Mouse (Mus musculus) monocyte, adult 5-6 weeks (primary cell): ENCODE measurements around the gene Mecom. TPM values are rescaled to one million over a fixed set of nuclear protein-coding genes. Genes with fewer than 3 reads are reported as not detected.
"Not testable (repeated sequence)": the region's sequence is repeated elsewhere in the genome, so short reads cannot be mapped to it uniquely, and the experiment has no call there.

Experiments used
- ATAC-seq: fragments of 153-309, 156-312 bp; replicated peaks from 2 replicates; pipeline ENCODE4 v1.8.0; 2017; ENCODE audit warnings: mild to moderate bottlenecking; ENCODE audit not compliant: low TSS enrichment, insufficient number of reproducible peaks, severe bottlenecking, poor library complexity, low FRiP score
- total RNA-seq: library from RNA; stranded (forward); fragments of 200-1000, 200-491, 200-594 nt; gene quantifications from 3 replicates; pipeline ENCODE4 v1.2.3, GENCODE M21; 2017

Gene Mecom
- total RNA-seq, 1 experiment from 2014 or later: not detected

DNA sequence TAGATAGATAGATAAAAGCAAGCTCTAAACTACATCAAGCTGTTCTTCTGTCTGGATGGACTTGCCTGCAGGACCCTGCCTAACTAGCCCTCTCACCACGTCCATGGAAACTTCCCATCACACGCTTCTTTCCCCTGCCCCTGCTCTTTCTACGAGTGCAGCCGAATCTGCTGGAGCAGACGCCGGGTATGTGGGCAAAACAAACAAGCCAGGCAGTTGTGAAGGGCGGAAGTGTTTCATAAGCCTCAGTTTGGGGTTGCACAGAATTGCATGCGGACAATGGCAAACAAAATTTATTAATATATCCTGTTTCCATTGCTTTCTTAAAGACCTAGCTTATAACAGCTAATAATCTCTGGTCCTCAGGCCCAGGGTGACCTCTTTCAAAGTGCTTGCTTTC lies 91.9 kb downstream of the Mecom start:
- no peak for ATAC-seq

GRCm38 (mm10) chr3:30453546-30454455 lies 94.0 kb downstream of the Mecom start:
- ATAC-seq: no peak

GRCm38 (mm10) chr3:30453046-30453445 lies 94.8 kb downstream of the Mecom start:
- no peak for ATAC-seq

DNA sequence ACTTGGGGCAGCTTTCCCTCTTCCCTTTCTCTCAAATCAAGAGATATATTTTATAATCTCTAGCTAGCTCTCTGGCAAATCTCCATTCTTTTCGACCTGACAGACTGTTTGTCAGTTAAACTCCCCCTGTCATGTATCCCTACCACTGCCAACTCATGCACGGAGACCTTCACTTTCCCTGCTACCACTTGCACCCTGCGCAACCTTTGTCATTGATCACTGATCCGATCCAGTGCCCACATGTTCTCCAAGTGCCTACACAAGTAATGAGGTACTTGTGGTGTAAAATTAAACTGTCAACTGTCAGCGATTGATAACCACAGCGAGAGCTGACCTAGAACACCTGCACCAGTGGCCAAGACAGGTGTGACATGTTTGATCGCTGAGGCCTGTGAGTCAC lies 95.3 kb downstream of the Mecom start:
- no peak for ATAC-seq

GRCm38 (mm10) chr3:30450206-30450965 lies 97.4 kb downstream of the Mecom start:
- ATAC-seq: no peak

DNA sequence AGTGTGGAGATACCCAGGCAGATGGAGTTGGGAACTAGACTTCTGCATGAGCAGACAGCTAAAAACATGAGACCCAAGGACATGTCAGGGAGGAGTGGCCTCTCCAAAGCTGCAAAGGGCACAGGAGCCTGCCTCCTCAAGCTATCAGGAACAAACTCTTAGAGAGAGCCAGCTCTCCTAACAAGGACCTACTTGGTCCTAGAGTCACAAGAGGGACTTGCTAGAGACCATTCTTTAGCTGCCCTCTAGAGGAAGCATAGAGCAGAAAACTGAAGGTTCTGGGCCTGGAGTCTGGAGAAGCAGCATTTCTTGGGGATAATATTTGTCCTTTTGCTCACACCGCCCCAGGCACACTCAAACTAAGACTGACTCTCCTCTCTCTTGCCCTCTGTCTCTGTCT lies 99.2 kb downstream of the Mecom start:
- no peak for ATAC-seq

GRCm38 (mm10) chr3:30445970-30446442 lies 101.8 kb downstream of the Mecom start:
- ATAC-seq: no peak

GRCm38 (mm10) chr3:30445247-30445969 lies 102.4 kb downstream of the Mecom start:
- no peak for ATAC-seq

DNA sequence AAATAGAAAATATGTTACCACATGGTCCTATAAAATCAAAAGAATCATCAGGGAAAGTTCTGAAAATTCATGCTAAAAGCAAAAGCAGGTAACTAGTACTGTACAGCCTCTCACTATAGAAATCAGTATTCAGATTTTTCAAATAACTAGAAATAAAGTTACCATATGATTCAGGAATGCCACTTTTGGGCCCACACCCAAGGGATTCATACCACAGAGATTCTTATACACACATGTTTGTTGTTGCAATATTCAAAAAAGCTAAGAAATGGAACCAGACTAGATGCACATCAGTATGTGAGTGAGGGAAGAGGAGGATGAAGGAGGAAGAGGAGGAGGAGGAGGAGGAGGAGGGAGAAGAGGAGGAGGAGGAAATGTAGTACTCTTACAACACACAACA lies 106.2 kb downstream of the Mecom start:
- ATAC-seq: no peak

DNA sequence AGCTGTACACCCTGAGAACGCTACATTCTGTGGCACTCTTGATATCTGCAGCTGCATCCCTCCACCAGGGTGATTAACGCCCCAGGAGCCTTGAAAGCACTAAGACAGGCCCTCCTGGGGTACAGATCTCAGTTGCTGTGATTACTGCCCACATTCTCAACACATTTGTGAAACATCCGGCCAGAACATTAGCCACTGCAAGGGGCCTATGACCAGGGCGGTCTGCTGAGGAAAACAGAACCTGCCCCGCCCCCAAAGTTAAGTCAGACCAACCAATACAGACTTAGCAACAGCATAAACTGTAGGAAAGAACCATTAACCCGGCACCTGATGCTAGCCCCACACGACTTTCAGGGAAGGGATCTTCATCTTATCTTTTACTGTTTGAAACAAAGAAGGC lies 109.8 kb downstream of the Mecom start:
- no peak for ATAC-seq

GRCm38 (mm10) chr3:30436561-30436960 lies 111.2 kb downstream of the Mecom start:
- no peak for ATAC-seq

GRCm38 (mm10) chr3:30436131-30436530 lies 111.7 kb downstream of the Mecom start:
- no peak for ATAC-seq

DNA sequence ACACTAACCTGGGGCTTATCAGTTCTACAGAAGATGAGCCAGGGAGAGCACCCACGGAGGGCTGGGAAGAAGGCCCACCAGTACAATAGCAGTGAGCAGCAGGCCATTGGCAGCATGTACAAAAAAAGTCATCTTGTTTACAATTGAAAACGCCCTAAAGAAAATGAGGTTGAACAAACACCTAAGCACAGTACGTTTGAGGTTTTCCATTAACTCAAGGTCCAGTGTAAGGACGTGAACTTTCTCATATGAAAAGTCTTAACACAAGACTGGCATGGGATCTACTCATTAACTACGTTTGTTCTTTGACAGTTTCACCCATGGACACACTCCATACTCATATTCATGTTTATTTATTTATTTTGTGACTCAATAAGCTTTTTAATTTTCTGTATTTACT lies 118.9 kb downstream of the Mecom start:
- ATAC-seq: no peak

GRCm38 (mm10) chr3:30424036-30424435 lies 123.8 kb downstream of the Mecom start:
- ATAC-seq: no peak

- ATAC-seq: not testable (repeated sequence)
Measured at GRCm38 (mm10) chr3:30421948-30422347, 125.9 kb downstream of the Mecom start.

DNA sequence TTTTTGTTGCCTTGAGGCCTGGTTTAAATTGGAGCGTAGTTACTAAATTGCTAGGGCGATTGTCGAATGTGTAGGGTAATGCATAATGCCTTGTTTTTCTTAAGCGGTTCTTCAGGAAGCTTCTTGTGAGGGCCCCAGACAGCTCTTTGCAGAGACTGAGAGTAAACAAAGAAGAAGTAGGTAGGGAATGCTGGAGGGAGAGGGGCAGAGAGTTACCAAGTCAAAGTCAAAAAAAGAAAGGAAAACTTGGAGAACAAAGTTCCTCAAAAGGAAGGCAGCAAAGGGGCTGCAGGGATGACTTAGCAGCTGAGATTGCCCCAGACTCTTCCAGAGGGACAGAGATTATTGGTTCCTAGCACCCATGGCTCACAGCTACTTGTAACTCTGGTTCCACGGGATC lies 126.9 kb downstream of the Mecom start:
- no peak for ATAC-seq

DNA sequence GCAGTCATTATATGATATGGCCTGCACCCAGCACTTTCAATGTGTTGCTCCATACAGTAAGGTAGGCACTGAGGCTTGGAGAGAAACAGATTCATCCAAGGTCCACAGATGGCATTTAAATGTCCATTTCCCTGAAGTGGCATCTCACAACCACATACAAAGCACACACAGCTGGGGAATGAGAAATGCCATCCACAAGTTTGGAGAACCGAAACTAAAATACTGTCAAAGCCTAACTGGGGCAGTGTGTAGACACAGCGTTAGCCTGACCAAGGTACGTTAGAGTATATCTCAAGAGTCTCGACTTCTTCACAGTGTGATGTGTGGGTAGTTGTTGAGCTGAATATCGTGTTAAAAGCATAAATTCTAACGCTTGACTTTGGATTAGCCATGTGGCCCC lies 133.6 kb downstream of the Mecom start:
- no peak for ATAC-seq

GRCm38 (mm10) chr3:30410778-30411177 lies 137.0 kb downstream of the Mecom start:
- no peak for ATAC-seq

DNA sequence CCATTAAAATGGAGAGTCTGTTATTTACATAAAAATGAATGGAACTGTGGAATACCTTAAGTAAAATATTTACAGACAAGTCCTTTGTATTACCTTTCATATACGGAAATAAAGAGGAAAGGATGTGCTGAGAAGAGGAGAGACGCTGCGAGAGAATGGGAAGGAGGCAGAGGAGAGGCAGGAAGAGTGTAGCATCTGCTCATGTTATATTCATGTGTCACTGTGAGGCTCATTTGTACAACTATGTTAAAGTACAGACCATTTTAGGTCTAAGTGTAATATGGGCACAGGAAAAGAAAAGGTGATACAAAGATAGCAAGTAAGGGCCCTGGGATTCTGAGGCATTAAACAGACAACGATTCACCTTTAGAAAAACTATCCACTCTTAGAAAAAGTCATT lies 143.0 kb downstream of the Mecom start:
- ATAC-seq: no peak
